Mouse (Mus musculus): ENCODE data around the gene Iah1. TPM values are rescaled to one million over a fixed set of nuclear protein-coding genes. Genes with fewer than 3 reads are reported as not detected.

The Iah1 gene
- polyA plus RNA-seq (2015; fragmentation: Illumina TruSeq; extraction: RNeasy Lipid Tissue Mini Kit (QIAGEN cat#74804); ENCODE audit: low read depth, low replicate concordance) = 19.1 TPM

GRCm38 (mm10) chr12:21315923-21316868 is at the start of gene Iah1:
Gene Iah1 (plus strand): TSS chr12:21316389.

GRCm38 (mm10) chr12:21284761-21285441 is 31.3 kb upstream of the Iah1 start, which contains the start of gene Cpsf3:
Gene Cpsf3 (plus strand): TSS chr12:21285391.

GRCm38 (mm10) chr12:21286243-21286622 is 30.0 kb upstream of the Iah1 start, which contains the start of gene Itgb1bp1:
Gene Itgb1bp1 (minus strand): TSS chr12:21286284.

GRCm38 (mm10) chr12:21373100-21373819 is 57.1 kb downstream of the Iah1 start, which contains the start of gene Adam17:
Gene Adam17 (minus strand): TSS chr12:21373632.

Other genes with a start within 250 kb of the Iah1 start
- gene Cpsf3, start 31.0 kb upstream of the Iah1 start, polyA plus RNA-seq (2015; fragmentation: Illumina TruSeq; extraction: RNeasy Lipid Tissue Mini Kit (QIAGEN cat#74804); ENCODE audit: low read depth, low replicate concordance) = 48.3 TPM
- gene Itgb1bp1, start 30.1 kb upstream of the Iah1 start, polyA plus RNA-seq (2015; fragmentation: Illumina TruSeq; extraction: RNeasy Lipid Tissue Mini Kit (QIAGEN cat#74804); ENCODE audit: low read depth, low replicate concordance) = 56.4 TPM
- 10.5 TPM for gene Adam17, start 57.2 kb downstream of the Iah1 start, polyA plus RNA-seq (2015; fragmentation: Illumina TruSeq; extraction: RNeasy Lipid Tissue Mini Kit (QIAGEN cat#74804); ENCODE audit: low read depth, low replicate concordance)
- gene Ywhaq, start 101.2 kb downstream of the Iah1 start, polyA plus RNA-seq (2015; fragmentation: Illumina TruSeq; extraction: RNeasy Lipid Tissue Mini Kit (QIAGEN cat#74804); ENCODE audit: low read depth, low replicate concordance) = 547 TPM